Mouse (Mus musculus): ENCODE results near the gene Snd1.

DNA sequence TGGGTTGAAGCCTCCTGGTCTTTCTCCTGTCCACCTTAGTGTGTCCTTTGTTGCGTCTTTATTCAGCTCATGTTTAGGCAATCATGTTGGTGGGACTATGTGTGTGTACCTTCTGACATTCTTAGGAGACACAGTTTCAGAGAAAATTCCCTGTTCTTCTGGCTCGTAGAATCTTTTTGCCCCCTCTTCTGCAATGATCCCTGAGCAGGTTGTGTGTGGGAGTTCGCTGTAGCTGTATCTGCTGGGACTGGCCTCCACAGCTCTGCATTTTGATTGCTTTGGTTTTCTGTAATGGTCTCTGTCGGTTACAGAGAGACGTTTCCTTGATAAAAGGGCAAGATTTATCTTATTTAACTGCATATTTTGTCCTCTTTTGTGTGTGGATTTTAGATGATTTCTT lies 122.3 kb downstream of the Snd1 start:
- TF ChIP-seq CTCF (IDR thresholded peaks at IDR 0.05; ENCODE audit: low read depth) (no peak), EP300 (IDR thresholded peaks at IDR 0.05; ENCODE audit: low read depth) (no peak)

Measured in liver, embryonic 14.5 days (tissue).